Mouse (Mus musculus) neural tube, embryonic 13.5 days (tissue): ENCODE data around the gene Apba3. TPM values are rescaled to one million over a fixed set of nuclear protein-coding genes. Genes with fewer than 3 reads are reported as not detected.

Experiments
- ATAC-seq: fragments of 200-750 bp; cut with Nextera tagmentation; 2 replicates; pipeline ENCODE4 v1.8.0; 2017; ENCODE audit warnings: low read depth, mild to moderate bottlenecking, moderate TSS enrichment, moderate library complexity
- H3K27ac ChIP-seq: fragments of 300-500 bp; sonication (generic); replicated peaks from 2 replicates; pipeline ENCODE4 v1.5.1; 2015; ENCODE audit warnings: moderate library complexity, mild to moderate bottlenecking, inconsistent platforms
- H3K27me3 ChIP-seq: fragments of 300-500 bp; sonication (generic); 2 replicates; pipeline ENCODE4 v1.6.1; 2015; ENCODE audit warnings: mild to moderate bottlenecking, inconsistent platforms
- H3K36me3 ChIP-seq: fragments of 300-500 bp; sonication (generic); 2 replicates; pipeline ENCODE4 v1.6.1; 2015; ENCODE audit warnings: mild to moderate bottlenecking, inconsistent platforms
- H3K4me1 ChIP-seq: fragments of 300-500 bp; sonication (generic); replicated peaks from 2 replicates; pipeline ENCODE4 v1.6.1; 2015; ENCODE audit warnings: inconsistent platforms
- H3K4me2 ChIP-seq: fragments of 300-500 bp; sonication (generic); 2 replicates; pipeline ENCODE4 v1.6.1; 2015; ENCODE audit warnings: inconsistent platforms, mild to moderate bottlenecking, moderate library complexity
- H3K4me3 ChIP-seq: fragments of 300-500 bp; sonication (generic); 2 replicates; pipeline ENCODE4 v1.5.1; 2015; ENCODE audit warnings: mild to moderate bottlenecking, inconsistent platforms
- H3K9ac ChIP-seq: fragments of 300-500 bp; sonication (generic); 2 replicates; pipeline ENCODE4 v1.6.1; 2015; ENCODE audit warnings: moderate library complexity, mild to moderate bottlenecking, inconsistent platforms
- H3K9me3 ChIP-seq: fragments of 300-500 bp; sonication (generic); 2 replicates; pipeline ENCODE4 v1.6.1; 2016; ENCODE audit warnings: inconsistent platforms
- WGBS: fragments of 180-500 bp; shearing (Covaris S2); methylation state at CpG from one replicate; pipeline ENCODE4 v1.1.7; 2015; 5-methylcytosine and 5-hydroxymethylcytosine counted together
- polyA plus RNA-seq: library from polyadenylated mRNA; unstranded; fragments of >200 nt; fragmentation: Nextera tagmentation; extraction: Ambion mirVana; gene quantifications from 2 replicates; pipeline ENCODE4 v1.2.1, GENCODE M21; 2015

Apba3 gene
- polyA plus RNA-seq, 1 experiment from 2014 or later: 36.1 TPM

GRCm38 (mm10) chr10:81234206-81234605 is 32.6 kb upstream of the Apba3 start:
- ATAC-seq: no peak
- H3K4me1 ChIP-seq: peaks cover 32% of the 10 kb centered on the region
- no peaks in the 10 kb centered on the region for H3K36me3 ChIP-seq
- H3K9ac ChIP-seq: no peak overlapping the region
- H3K4me3 ChIP-seq: peak overlapping the region; percentile 69; the same call in 1 of the 2 replicates
- WGBS: 76% methylated on average over 6 of the region's 6 CpGs
- no peak overlapping the region for H3K27ac ChIP-seq
- H3K27me3 ChIP-seq: peaks cover 19% of the 10 kb centered on the region
- no peaks in the 10 kb centered on the region for H3K9me3 ChIP-seq
- peak overlapping the region; percentile 66; the same call in 1 of the 2 replicates for H3K4me2 ChIP-seq

- no peak for ATAC-seq
- Histone ChIP-seq H3K9me3 (no peaks in the 10 kb centered on the region), H3K27me3 (peaks cover 41% of the 10 kb centered on the region), H3K4me1 (peaks cover 27% of the 10 kb centered on the region), H3K9ac (no peak overlapping the region), H3K36me3 (no peaks in the 10 kb centered on the region), H3K4me3 (no peak overlapping the region), H3K4me2 (no peak overlapping the region), H3K27ac (no peak overlapping the region)
- WGBS: 80% methylated on average over 12 of the region's 12 CpGs
These were observed 30.1 kb upstream of the Apba3 start for GRCm38 (mm10) chr10:81236471-81237268.

- Histone ChIP-seq H3K27me3 (peaks cover 49% of the 10 kb centered on the region), H3K4me1 (peaks cover 13% of the 10 kb centered on the region), H3K4me2 (no peak overlapping the region), H3K9ac (no peak overlapping the region), H3K9me3 (no peaks in the 10 kb centered on the region), H3K4me3 (no peak overlapping the region), H3K27ac (no peak overlapping the region), H3K36me3 (peaks cover 8% of the 10 kb centered on the region; the same call in 1 of the 2 replicates)
- no peak for ATAC-seq
- 68% methylated on average over 2 of the region's 2 CpGs for whole genome bisulfite sequencing
These were observed 28.1 kb upstream of the Apba3 start for GRCm38 (mm10) chr10:81238618-81239017.

- 21% methylated on average over 13 of the region's 13 CpGs for WGBS
These were observed 25.9 kb upstream of the Apba3 start for GRCm38 (mm10) chr10:81240876-81241275.

GRCm38 (mm10) chr10:81242021-81242420 is 24.7 kb upstream of the Apba3 start:
- Histone ChIP-seq H3K4me2 (no peak overlapping the region), H3K27me3 (peaks cover 49% of the 10 kb centered on the region), H3K4me1 (peaks cover 9% of the 10 kb centered on the region; the same call in 1 of the 2 replicates), H3K4me3 (no peak overlapping the region), H3K9ac (no peak overlapping the region), H3K27ac (no peak overlapping the region), H3K36me3 (peaks cover 17% of the 10 kb centered on the region), H3K9me3 (no peaks in the 10 kb centered on the region)
- no peak for ATAC-seq
- WGBS: 91% methylated on average over 16 of the region's 16 CpGs

More at GRCm38 (mm10) chr10:81240876-81241275, 25.9 kb upstream of the Apba3 start:
- no peak overlapping the region for H3K4me2 ChIP-seq
- no peak for ATAC-seq
- H3K27me3 ChIP-seq: peaks cover 49% of the 10 kb centered on the region
- H3K4me3 ChIP-seq: no peak overlapping the region
- H3K36me3 ChIP-seq: peaks cover 9% of the 10 kb centered on the region; the same call in 1 of the 2 replicates
- H3K9ac ChIP-seq: no peak overlapping the region
- no peak overlapping the region for H3K27ac ChIP-seq
- H3K9me3 ChIP-seq: no peaks in the 10 kb centered on the region
- peaks cover 9% of the 10 kb centered on the region; the same call in 1 of the 2 replicates for H3K4me1 ChIP-seq

GRCm38 (mm10) chr10:81244146-81244545 is 22.6 kb upstream of the Apba3 start:
- no peak overlapping the region for H3K4me2 ChIP-seq
- H3K27ac ChIP-seq: no peak overlapping the region
- WGBS: 80% methylated on average over 4 of the region's 4 CpGs
- peaks cover 34% of the 10 kb centered on the region for H3K27me3 ChIP-seq
- H3K9me3 ChIP-seq: no peaks in the 10 kb centered on the region
- ATAC-seq: 0 out of 2 replicates have a peak, but pooled peaks have one; percentile 2
- H3K4me1 ChIP-seq: peaks cover 9% of the 10 kb centered on the region; the same call in 1 of the 2 replicates
- peaks cover 26% of the 10 kb centered on the region for H3K36me3 ChIP-seq
- H3K4me3 ChIP-seq: no peak overlapping the region
- no peak overlapping the region for H3K9ac ChIP-seq

GRCm38 (mm10) chr10:81244595-81244994 is 22.2 kb upstream of the Apba3 start:
- no peak overlapping the region for H3K27ac ChIP-seq
- peaks cover 4% of the 10 kb centered on the region; the same call in 1 of the 2 replicates for H3K4me1 ChIP-seq
- H3K9me3 ChIP-seq: no peaks in the 10 kb centered on the region
- peaks cover 29% of the 10 kb centered on the region for H3K27me3 ChIP-seq
- ATAC-seq: peak; percentile 65
- no peak overlapping the region for H3K9ac ChIP-seq
- 10% methylated on average over 17 of the region's 17 CpGs for WGBS
- peaks cover 30% of the 10 kb centered on the region for H3K36me3 ChIP-seq
- H3K4me3 ChIP-seq: no peak overlapping the region
- no peak overlapping the region for H3K4me2 ChIP-seq

- no peaks in the 10 kb centered on the region for H3K9me3 ChIP-seq
- H3K36me3 ChIP-seq: peaks cover 35% of the 10 kb centered on the region
- WGBS: 87% methylated on average over 6 of the region's 6 CpGs
- no peaks in the 10 kb centered on the region for H3K4me1 ChIP-seq
- H3K4me2 ChIP-seq: no peak overlapping the region
- H3K4me3 ChIP-seq: no peak overlapping the region
- H3K27ac ChIP-seq: no peak overlapping the region
- ATAC-seq: no peak
- no peak overlapping the region for H3K9ac ChIP-seq
- H3K27me3 ChIP-seq: peaks cover 24% of the 10 kb centered on the region
These were observed 21.6 kb upstream of the Apba3 start for GRCm38 (mm10) chr10:81245166-81245565.

- peaks cover 39% of the 10 kb centered on the region for H3K36me3 ChIP-seq
- no peak overlapping the region for H3K4me2 ChIP-seq
- no peak overlapping the region for H3K27ac ChIP-seq
- H3K4me3 ChIP-seq: no peak overlapping the region
- peaks cover 27% of the 10 kb centered on the region for H3K27me3 ChIP-seq
- peaks cover 11% of the 10 kb centered on the region for H3K4me1 ChIP-seq
- ATAC-seq: no peak
- no peak overlapping the region for H3K9ac ChIP-seq
- WGBS: 96% methylated on average over 2 of the region's 2 CpGs
- no peaks in the 10 kb centered on the region for H3K9me3 ChIP-seq
These were observed 19.0 kb upstream of the Apba3 start for GRCm38 (mm10) chr10:81247804-81248203.

- ATAC-seq: no peak
- Histone ChIP-seq H3K27ac (no peak overlapping the region), H3K4me3 (no peak overlapping the region), H3K36me3 (peaks cover 37% of the 10 kb centered on the region), H3K4me1 (peaks cover 16% of the 10 kb centered on the region), H3K4me2 (no peak overlapping the region), H3K27me3 (peaks cover 43% of the 10 kb centered on the region), H3K9me3 (no peaks in the 10 kb centered on the region), H3K9ac (no peak overlapping the region)
- WGBS: 86% methylated on average over 8 of the region's 8 CpGs
These were observed 17.3 kb upstream of the Apba3 start for GRCm38 (mm10) chr10:81249442-81249841.

- 11% methylated on average over 44 of the region's 44 CpGs for WGBS
- Histone ChIP-seq H3K4me1 (peaks cover 25% of the 10 kb centered on the region), H3K4me2 (peak within 1 kb of the TSS; percentile 59), H3K27ac (0 out of 2 replicates have a peak within 1 kb of the TSS, but pooled peaks have one; percentile 33), H3K36me3 (peaks cover 20% of the 10 kb centered on the region; the same call in 1 of the 2 replicates), H3K9me3 (no peaks in the 10 kb centered on the region), H3K9ac (peak within 1 kb of the TSS; percentile 65), H3K4me3 (peak within 1 kb of the TSS; percentile 30), H3K27me3 (peaks cover 70% of the 10 kb centered on the region)
- peak; percentile 77 for ATAC-seq
These were observed 14.0 kb upstream of the Apba3 start, which contains the start of gene Matk for GRCm38 (mm10) chr10:81252424-81253419. Matk (plus strand) TSS chr10:81252935.
